Mouse (Mus musculus) intestine, embryonic 16.5 days (tissue): ENCODE results near the gene 1600012H06Rik. TPM values are rescaled to one million over a fixed set of nuclear protein-coding genes. Genes with fewer than 3 reads are reported as not detected.

Source experiments
- ATAC-seq: fragments of 200-750 bp; cut with Nextera tagmentation; 2 replicates; pipeline ENCODE4 v1.8.0; 2017; ENCODE audit warnings: moderate TSS enrichment, moderate library complexity
- H3K27ac ChIP-seq: fragments of 300-500 bp; sonication (generic); 2 replicates; pipeline ENCODE4 v1.5.1; 2014; ENCODE audit warnings: mild to moderate bottlenecking, low read length
- H3K27me3 ChIP-seq: fragments of 300-500 bp; sonication (generic); replicated peaks from 2 replicates; pipeline ENCODE4 v1.6.1; 2014; ENCODE audit warnings: low read length, control low read depth, mixed read lengths; ENCODE audit not compliant: control insufficient read depth, insufficient read depth
- H3K36me3 ChIP-seq: fragments of 300-500 bp; sonication (generic); 2 replicates; pipeline ENCODE4 v1.6.1; 2014; ENCODE audit warnings: low read length, control low read depth; ENCODE audit not compliant: control insufficient read depth, insufficient read depth
- H3K4me1 ChIP-seq: fragments of 300-500 bp; sonication (generic); 2 replicates; pipeline ENCODE4 v1.6.1; 2014; ENCODE audit warnings: low read length, control low read depth, mixed read lengths; ENCODE audit not compliant: control insufficient read depth, insufficient read depth
- H3K4me2 ChIP-seq: fragments of 300-500 bp; sonication (generic); 2 replicates; pipeline ENCODE4 v1.6.1; 2014; ENCODE audit warnings: low read depth, low read length, control low read depth
- H3K4me3 ChIP-seq: fragments of 300-500 bp; sonication (generic); 2 replicates; pipeline ENCODE4 v1.5.1; 2014; ENCODE audit warnings: mild to moderate bottlenecking, low read length
- H3K9ac ChIP-seq: fragments of 300-500 bp; sonication (generic); 2 replicates; pipeline ENCODE4 v1.6.1; 2014; ENCODE audit warnings: low read depth, low read length
- H3K9me3 ChIP-seq: fragments of 300-500 bp; sonication (generic); 2 replicates; pipeline ENCODE4 v1.6.1; 2016; ENCODE audit warnings: low read length, control low read depth; ENCODE audit not compliant: control insufficient read depth
- WGBS: fragments of 180-500 bp; shearing (Covaris S2); extraction: QIAGEN DNeasy Blood & Tissue Kit; methylation state at CpG from one replicate; pipeline ENCODE4 v1.1.7; 2014; 5-methylcytosine and 5-hydroxymethylcytosine counted together
- polyA plus RNA-seq: library from polyadenylated mRNA; unstranded; fragments of >200 nt; fragmentation: Nextera tagmentation; extraction: Ambion mirVana; gene quantifications from 2 replicates; pipeline ENCODE4 v1.2.1, GENCODE M21; 2015

1600012H06Rik gene
- polyA plus RNA-seq, 1 experiment from 2014 or later = 37.6 TPM

DNA sequence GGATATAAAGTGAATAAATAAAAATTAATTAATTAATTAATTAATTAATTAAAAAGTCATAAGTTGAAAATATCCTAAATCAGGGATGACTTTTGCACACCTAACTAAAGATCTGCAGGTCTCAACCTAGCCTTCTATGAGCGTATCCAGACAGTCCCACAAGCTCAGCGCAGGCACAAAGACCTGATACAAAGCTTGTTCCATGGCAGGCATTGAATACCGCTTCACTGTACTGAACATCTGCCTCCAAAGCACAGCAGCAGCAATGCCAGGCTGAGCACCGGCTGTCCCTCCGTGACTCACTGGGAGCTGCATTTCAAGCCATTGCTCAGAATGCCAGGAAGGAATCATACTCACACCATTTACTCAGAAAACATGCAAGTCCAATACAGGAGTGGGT, 32.2 kb upstream of the 1600012H06Rik start:
- H3K27ac ChIP-seq = no peak overlapping the region
- no peak overlapping the region for H3K4me3 ChIP-seq
- no peaks in the 10 kb centered on the region for H3K4me1 ChIP-seq
- no peaks in the 10 kb centered on the region for H3K9me3 ChIP-seq
- H3K9ac ChIP-seq = no peak overlapping the region
- ATAC-seq = no peak
- 91% methylated on average over 5 of the region's 5 CpGs for WGBS
- no peaks in the 10 kb centered on the region for H3K36me3 ChIP-seq
- H3K27me3 ChIP-seq = no peaks in the 10 kb centered on the region
- no peak overlapping the region for H3K4me2 ChIP-seq

- H3K4me3 ChIP-seq = no peak overlapping the region
- no peak overlapping the region for H3K9ac ChIP-seq
- 49% methylated on average over 6 of the region's 6 CpGs for whole genome bisulfite sequencing
- H3K4me1 ChIP-seq = no peaks in the 10 kb centered on the region
- ATAC-seq = no peak
- H3K27me3 ChIP-seq = no peaks in the 10 kb centered on the region
- no peaks in the 10 kb centered on the region for H3K36me3 ChIP-seq
- H3K27ac ChIP-seq = no peak overlapping the region
- H3K9me3 ChIP-seq = no peaks in the 10 kb centered on the region
- H3K4me2 ChIP-seq = no peak overlapping the region
Observed at GRCm38 (mm10) chr17:14912420-14912819, 30.6 kb upstream of the 1600012H06Rik start.

- Histone ChIP-seq H3K4me1 (no peaks in the 10 kb centered on the region), H3K9me3 (no peaks in the 10 kb centered on the region), H3K27ac (no peak overlapping the region), H3K36me3 (no peaks in the 10 kb centered on the region), H3K4me2 (no peak overlapping the region), H3K27me3 (no peaks in the 10 kb centered on the region), H3K4me3 (no peak overlapping the region), H3K9ac (no peak overlapping the region)
- no peak for ATAC-seq
- 87% methylated on average over 8 of the region's 8 CpGs for WGBS
Observed at GRCm38 (mm10) chr17:14912981-14913380, 30.0 kb upstream of the 1600012H06Rik start.

DNA sequence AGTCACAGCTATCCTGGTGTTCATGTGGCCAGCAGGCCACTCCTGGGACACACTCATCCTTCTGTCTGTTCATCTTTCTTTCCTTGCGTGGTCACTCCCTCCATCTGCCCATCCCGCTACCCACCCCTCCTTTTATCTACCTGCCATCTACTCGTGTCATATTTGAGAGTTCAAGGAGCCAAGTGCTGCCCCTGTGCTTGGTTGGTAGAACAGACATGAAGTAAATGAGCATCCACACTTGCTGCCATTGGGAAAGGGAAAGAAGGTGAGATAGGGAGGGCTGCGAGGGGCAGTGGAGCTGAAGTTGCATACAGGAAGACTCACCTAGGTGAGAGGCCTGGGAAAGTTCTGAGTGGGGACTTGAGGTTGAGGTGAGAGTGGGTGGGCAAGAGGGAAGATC, 28.6 kb upstream of the 1600012H06Rik start:
- no peaks in the 10 kb centered on the region for H3K36me3 ChIP-seq
- 84% methylated on average over 4 of the region's 4 CpGs for WGBS
- no peak for ATAC-seq
- H3K27ac ChIP-seq = no peak overlapping the region
- H3K9me3 ChIP-seq = no peaks in the 10 kb centered on the region
- no peak overlapping the region for H3K4me2 ChIP-seq
- no peaks in the 10 kb centered on the region for H3K27me3 ChIP-seq
- no peak overlapping the region for H3K9ac ChIP-seq
- no peaks in the 10 kb centered on the region for H3K4me1 ChIP-seq
- no peak overlapping the region for H3K4me3 ChIP-seq

DNA sequence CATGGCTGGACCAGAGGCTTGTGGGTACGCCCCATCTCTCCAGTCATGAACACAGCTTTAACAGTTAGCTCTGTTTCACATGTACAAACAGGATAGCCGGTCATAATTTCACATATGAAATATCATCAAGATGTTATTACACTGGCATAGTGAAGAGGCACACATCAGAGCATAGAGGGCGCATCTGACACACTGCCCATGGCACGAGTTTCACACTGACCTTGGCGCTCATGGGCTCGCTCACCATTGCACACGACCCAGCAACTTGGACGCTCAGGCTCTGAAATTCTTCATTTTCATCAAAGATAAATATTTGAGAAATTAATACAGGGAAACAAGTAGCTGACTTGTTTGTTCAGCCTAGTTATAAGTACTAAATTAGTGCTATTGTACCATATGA, 25.1 kb upstream of the 1600012H06Rik start:
- Histone ChIP-seq H3K27ac (no peak overlapping the region), H3K36me3 (no peaks in the 10 kb centered on the region), H3K4me1 (no peaks in the 10 kb centered on the region), H3K9me3 (no peaks in the 10 kb centered on the region), H3K4me2 (no peak overlapping the region), H3K27me3 (no peaks in the 10 kb centered on the region), H3K9ac (no peak overlapping the region), H3K4me3 (no peak overlapping the region)
- no peak for ATAC-seq
- WGBS = 85% methylated on average over 8 of the region's 8 CpGs

GRCm38 (mm10) chr17:14921582-14921981, 21.4 kb upstream of the 1600012H06Rik start:
- no peaks in the 10 kb centered on the region for H3K4me1 ChIP-seq
- no peak for ATAC-seq
- WGBS = 56% methylated on average over 6 of the region's 6 CpGs
- H3K9me3 ChIP-seq = no peaks in the 10 kb centered on the region
- no peak overlapping the region for H3K27ac ChIP-seq
- no peaks in the 10 kb centered on the region for H3K27me3 ChIP-seq
- no peak overlapping the region for H3K9ac ChIP-seq
- no peak overlapping the region for H3K4me2 ChIP-seq
- H3K4me3 ChIP-seq = no peak overlapping the region
- no peaks in the 10 kb centered on the region for H3K36me3 ChIP-seq

DNA sequence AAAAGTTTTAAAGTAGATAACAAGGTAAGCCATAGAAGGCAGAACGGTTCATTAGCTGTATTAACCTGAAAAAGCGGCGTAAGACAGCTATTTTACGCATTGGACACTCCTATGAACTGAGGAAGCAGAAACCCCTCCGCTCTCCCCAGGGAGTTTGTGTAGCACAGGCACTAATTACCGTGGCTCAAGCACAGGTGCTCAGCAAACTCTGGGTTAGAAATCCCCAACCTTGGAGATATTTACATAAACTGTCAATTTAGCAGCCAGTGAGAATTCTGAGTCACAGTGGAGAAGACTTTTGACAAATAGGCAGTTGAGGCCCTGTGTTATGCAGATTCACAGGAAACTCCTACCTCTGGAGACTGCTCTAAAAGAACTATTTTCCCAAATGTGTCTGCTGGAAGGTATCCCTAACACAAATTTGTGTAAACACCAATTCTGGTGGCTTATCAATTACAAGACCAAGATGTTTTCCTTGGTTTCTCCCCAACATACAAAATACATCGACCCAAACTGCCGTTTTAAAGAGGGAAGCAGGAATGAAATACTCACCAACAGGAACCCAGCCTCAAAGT, 15.3 kb upstream of the 1600012H06Rik start:
- no peak overlapping the region for H3K4me3 ChIP-seq
- 79% methylated on average over 8 of the region's 8 CpGs for WGBS
- no peaks in the 10 kb centered on the region for H3K27me3 ChIP-seq
- H3K9ac ChIP-seq = no peak overlapping the region
- H3K9me3 ChIP-seq = no peaks in the 10 kb centered on the region
- H3K4me2 ChIP-seq = no peak overlapping the region
- H3K4me1 ChIP-seq = no peaks in the 10 kb centered on the region
- no peak for ATAC-seq
- H3K36me3 ChIP-seq = no peaks in the 10 kb centered on the region
- no peak overlapping the region for H3K27ac ChIP-seq

DNA sequence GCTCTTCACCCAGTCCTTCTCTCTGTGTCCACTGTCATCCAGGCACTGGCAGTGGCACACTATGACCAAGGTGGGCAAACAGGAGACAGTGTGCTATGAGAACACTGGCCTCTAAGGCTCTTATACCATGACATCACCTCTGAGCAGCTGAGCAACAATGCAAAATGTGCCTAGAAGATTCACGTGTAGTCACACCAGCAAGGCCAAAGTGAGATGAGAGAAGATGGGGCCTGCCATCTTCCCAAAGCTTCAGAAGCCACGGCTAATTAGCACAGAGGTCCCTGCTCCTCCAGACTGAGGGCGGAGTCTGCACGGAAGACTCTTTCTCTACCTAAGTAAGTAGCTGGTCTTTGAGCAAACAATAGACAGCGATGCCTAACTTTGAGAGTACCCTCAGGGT, 14.4 kb upstream of the 1600012H06Rik start:
- Histone ChIP-seq H3K4me3 (no peak overlapping the region), H3K4me2 (no peak overlapping the region), H3K27me3 (no peaks in the 10 kb centered on the region), H3K4me1 (no peaks in the 10 kb centered on the region), H3K9ac (no peak overlapping the region), H3K27ac (no peak overlapping the region), H3K36me3 (no peaks in the 10 kb centered on the region), H3K9me3 (no peaks in the 10 kb centered on the region)
- no peak for ATAC-seq
- WGBS = 69% methylated on average over 5 of the region's 5 CpGs

GRCm38 (mm10) chr17:14930697-14931096, 12.3 kb upstream of the 1600012H06Rik start:
- Histone ChIP-seq H3K9ac (no peak overlapping the region), H3K27ac (no peak overlapping the region), H3K9me3 (no peaks in the 10 kb centered on the region), H3K4me3 (no peak overlapping the region), H3K36me3 (no peaks in the 10 kb centered on the region), H3K4me1 (no peaks in the 10 kb centered on the region), H3K27me3 (no peaks in the 10 kb centered on the region), H3K4me2 (no peak overlapping the region)
- WGBS = 81% methylated on average over 7 of the region's 7 CpGs
- ATAC-seq = no peak

GRCm38 (mm10) chr17:14931469-14931868, 11.5 kb upstream of the 1600012H06Rik start:
- no peak overlapping the region for H3K4me2 ChIP-seq
- no peaks in the 10 kb centered on the region for H3K27me3 ChIP-seq
- H3K4me3 ChIP-seq = no peak overlapping the region
- H3K4me1 ChIP-seq = no peaks in the 10 kb centered on the region
- H3K9me3 ChIP-seq = no peaks in the 10 kb centered on the region
- no peak overlapping the region for H3K9ac ChIP-seq
- ATAC-seq = no peak
- no peaks in the 10 kb centered on the region for H3K36me3 ChIP-seq
- WGBS = 85% methylated on average over 5 of the region's 5 CpGs
- no peak overlapping the region for H3K27ac ChIP-seq
